Mouse (Mus musculus) limb, embryonic 11.5 days (tissue): ENCODE results near the gene Nup214. TPM values are rescaled to one million over a fixed set of nuclear protein-coding genes. Genes with fewer than 3 reads are reported as not detected.

Source experiments
- ATAC-seq: fragments of 200-750 bp; cut with Nextera tagmentation; 2 replicates; pipeline ENCODE4 v1.8.0; 2017; ENCODE audit warnings: low read depth; ENCODE audit not compliant: insufficient number of reproducible peaks, low FRiP score, low TSS enrichment
- DNase-seq: peaks from one replicate; pipeline ENCODE4 v3.0.0-alpha.2; 2015; ENCODE audit warnings: low spot score
- H3K27ac ChIP-seq: fragments of 300-500 bp; sonication (generic); replicated peaks from 2 replicates; pipeline ENCODE4 v1.5.1; 2014; ENCODE audit warnings: low read depth, mild to moderate bottlenecking, low read length
- H3K27me3 ChIP-seq: fragments of 300-500 bp; sonication (generic); 2 replicates; pipeline ENCODE4 v1.6.1; 2014; ENCODE audit warnings: mild to moderate bottlenecking, low read length, mixed read lengths; ENCODE audit not compliant: control insufficient read depth, insufficient read depth
- H3K36me3 ChIP-seq: fragments of 300-500 bp; sonication (generic); 2 replicates; pipeline ENCODE4 v1.6.1; 2014; ENCODE audit warnings: mild to moderate bottlenecking, low read length, moderate library complexity, mixed read lengths; ENCODE audit not compliant: control insufficient read depth, insufficient read depth
- H3K4me1 ChIP-seq: fragments of 300-500 bp; sonication (generic); 2 replicates; pipeline ENCODE4 v1.6.1; 2014; ENCODE audit warnings: low read length, mixed read lengths; ENCODE audit not compliant: control insufficient read depth, insufficient read depth
- H3K4me2 ChIP-seq: fragments of 300-500 bp; sonication (generic); 2 replicates; pipeline ENCODE4 v1.6.1; 2014; ENCODE audit warnings: low read depth, mild to moderate bottlenecking, moderate library complexity; ENCODE audit not compliant: severe bottlenecking
- H3K4me3 ChIP-seq: fragments of 300-500 bp; sonication (generic); 2 replicates; pipeline ENCODE4 v1.5.1; 2014; ENCODE audit warnings: low read depth, low read length
- H3K9ac ChIP-seq: fragments of 300-500 bp; sonication (generic); 2 replicates; pipeline ENCODE4 v1.6.1; 2014; ENCODE audit warnings: mild to moderate bottlenecking, low read length
- H3K9me3 ChIP-seq: fragments of 300-500 bp; sonication (generic); 2 replicates; pipeline ENCODE4 v1.6.1; 2016; ENCODE audit warnings: low read length; ENCODE audit not compliant: control insufficient read depth
- WGBS: fragments of 180-500 bp; shearing (Covaris S2); extraction: QIAGEN DNeasy Blood & Tissue Kit; methylation state at CpG from one replicate; pipeline ENCODE4 v1.1.7; 2014; 5-methylcytosine and 5-hydroxymethylcytosine counted together
- polyA plus RNA-seq: library from polyadenylated mRNA; unstranded; fragments of >200 nt; fragmentation: Nextera tagmentation; extraction: Ambion mirVana; gene quantifications from 2 replicates; pipeline ENCODE4 v1.2.1, GENCODE M21; 2014

Gene Nup214
- polyA plus RNA-seq: 85.5 and 98.4 TPM in 2 replicates

- Histone ChIP-seq H3K4me3 (peak within 1 kb of the TSS; percentile 100), H3K9me3 (no peaks in the 10 kb centered on the region), H3K27ac (peak within 1 kb of the TSS; percentile 68), H3K4me2 (peak within 1 kb of the TSS; percentile 86), H3K9ac (peak within 1 kb of the TSS; percentile 93), H3K36me3 (peaks cover 15% of the 10 kb centered on the region), H3K27me3 (no peaks in the 10 kb centered on the region), H3K4me1 (no peaks in the 10 kb centered on the region)
- WGBS: under 1% methylated on average over 60 of the region's 60 CpGs
- DNase-seq: peak; percentile 100
- peak; percentile 99 for ATAC-seq
Measured at GRCm38 (mm10) chr2:31974141-31974808, at the start of gene Nup214. Gene Nup214 (plus strand): TSS chr2:31974436.

- peak; percentile 73 for DNase-seq
Measured at GRCm38 (mm10) chr2:31924811-31925210, 49.4 kb upstream of the Nup214 start.

GRCm38 (mm10) chr2:31925936-31926335 is 48.3 kb upstream of the Nup214 start:
- Histone ChIP-seq H3K4me1 (no peaks in the 10 kb centered on the region), H3K9ac (no peak overlapping the region), H3K4me3 (no peak overlapping the region), H3K36me3 (no peaks in the 10 kb centered on the region), H3K9me3 (no peaks in the 10 kb centered on the region), H3K27me3 (no peaks in the 10 kb centered on the region), H3K4me2 (no peak overlapping the region), H3K27ac (no peak overlapping the region)
- WGBS: 66% methylated on average over 4 of the region's 4 CpGs
- DNase-seq (no peak), ATAC-seq (no peak)

More at GRCm38 (mm10) chr2:31924811-31925210, 49.4 kb upstream of the Nup214 start:
- Histone ChIP-seq H3K27ac (no peak overlapping the region), H3K36me3 (no peaks in the 10 kb centered on the region), H3K27me3 (no peaks in the 10 kb centered on the region), H3K4me3 (no peak overlapping the region), H3K9ac (no peak overlapping the region), H3K9me3 (no peaks in the 10 kb centered on the region), H3K4me1 (no peaks in the 10 kb centered on the region), H3K4me2 (no peak overlapping the region)
- no peak for ATAC-seq
- 29% methylated on average over 9 of the region's 9 CpGs for WGBS

- H3K36me3 ChIP-seq: no peaks in the 10 kb centered on the region
- H3K4me3 ChIP-seq: no peak overlapping the region
- H3K4me2 ChIP-seq: no peak overlapping the region
- no peak overlapping the region for H3K9ac ChIP-seq
- H3K4me1 ChIP-seq: no peaks in the 10 kb centered on the region
- no peak for DNase-seq
- no peaks in the 10 kb centered on the region for H3K27me3 ChIP-seq
- WGBS: 85% methylated on average over 3 of the region's 3 CpGs
- ATAC-seq: no peak
- H3K9me3 ChIP-seq: no peaks in the 10 kb centered on the region
- no peak overlapping the region for H3K27ac ChIP-seq
Measured at GRCm38 (mm10) chr2:31929664-31930063, 44.6 kb upstream of the Nup214 start.

GRCm38 (mm10) chr2:31934551-31934950 is 39.7 kb upstream of the Nup214 start:
- no peak overlapping the region for H3K9ac ChIP-seq
- WGBS: 35% methylated on average over 4 of the region's 4 CpGs
- ATAC-seq: no peak
- no peak for DNase-seq
- no peaks in the 10 kb centered on the region for H3K9me3 ChIP-seq
- H3K27ac ChIP-seq: no peak overlapping the region
- H3K4me3 ChIP-seq: no peak overlapping the region
- no peaks in the 10 kb centered on the region for H3K36me3 ChIP-seq
- H3K4me2 ChIP-seq: no peak overlapping the region
- H3K4me1 ChIP-seq: no peaks in the 10 kb centered on the region
- H3K27me3 ChIP-seq: no peaks in the 10 kb centered on the region

- H3K27ac ChIP-seq: no peak overlapping the region
- DNase-seq: no peak
- H3K4me3 ChIP-seq: no peak overlapping the region
- no peaks in the 10 kb centered on the region for H3K9me3 ChIP-seq
- no peak overlapping the region for H3K9ac ChIP-seq
- ATAC-seq: no peak
- H3K27me3 ChIP-seq: no peaks in the 10 kb centered on the region
- WGBS: 36% methylated on average over 4 of the region's 4 CpGs
- H3K4me2 ChIP-seq: no peak overlapping the region
- H3K36me3 ChIP-seq: no peaks in the 10 kb centered on the region
- H3K4me1 ChIP-seq: no peaks in the 10 kb centered on the region
Measured at GRCm38 (mm10) chr2:31935054-31935453, 39.2 kb upstream of the Nup214 start.

- H3K27me3 ChIP-seq: no peaks in the 10 kb centered on the region
- no peaks in the 10 kb centered on the region for H3K4me1 ChIP-seq
- WGBS: 92% methylated on average over 1 of the region's 1 CpGs
- H3K9ac ChIP-seq: no peak overlapping the region
- ATAC-seq (no peak), DNase-seq (no peak)
- no peaks in the 10 kb centered on the region for H3K36me3 ChIP-seq
- H3K9me3 ChIP-seq: no peaks in the 10 kb centered on the region
- H3K27ac ChIP-seq: no peak overlapping the region
- H3K4me3 ChIP-seq: no peak overlapping the region
- no peak overlapping the region for H3K4me2 ChIP-seq
Measured at GRCm38 (mm10) chr2:31938298-31938697, 35.9 kb upstream of the Nup214 start.

GRCm38 (mm10) chr2:31943011-31943410 is 31.2 kb upstream of the Nup214 start:
- no peak overlapping the region for H3K27ac ChIP-seq
- H3K4me3 ChIP-seq: no peak overlapping the region
- H3K36me3 ChIP-seq: no peaks in the 10 kb centered on the region
- no peak overlapping the region for H3K9ac ChIP-seq
- no peaks in the 10 kb centered on the region for H3K9me3 ChIP-seq
- WGBS: 75% methylated on average over 4 of the region's 4 CpGs
- H3K4me1 ChIP-seq: no peaks in the 10 kb centered on the region
- DNase-seq (no peak), ATAC-seq (no peak)
- no peak overlapping the region for H3K4me2 ChIP-seq
- no peaks in the 10 kb centered on the region for H3K27me3 ChIP-seq

- ATAC-seq (no peak), DNase-seq (no peak)
- H3K36me3 ChIP-seq: no peaks in the 10 kb centered on the region
- no peak overlapping the region for H3K9ac ChIP-seq
- H3K27ac ChIP-seq: no peak overlapping the region
- WGBS: 85% methylated on average over 2 of the region's 2 CpGs
- H3K4me3 ChIP-seq: no peak overlapping the region
- no peak overlapping the region for H3K4me2 ChIP-seq
- no peaks in the 10 kb centered on the region for H3K9me3 ChIP-seq
- H3K27me3 ChIP-seq: no peaks in the 10 kb centered on the region
- H3K4me1 ChIP-seq: no peaks in the 10 kb centered on the region
Measured at GRCm38 (mm10) chr2:31945580-31945979, 28.7 kb upstream of the Nup214 start.
